ENCODE assay signal across 8 mouse cellular contexts in the genomic region with DNA sequence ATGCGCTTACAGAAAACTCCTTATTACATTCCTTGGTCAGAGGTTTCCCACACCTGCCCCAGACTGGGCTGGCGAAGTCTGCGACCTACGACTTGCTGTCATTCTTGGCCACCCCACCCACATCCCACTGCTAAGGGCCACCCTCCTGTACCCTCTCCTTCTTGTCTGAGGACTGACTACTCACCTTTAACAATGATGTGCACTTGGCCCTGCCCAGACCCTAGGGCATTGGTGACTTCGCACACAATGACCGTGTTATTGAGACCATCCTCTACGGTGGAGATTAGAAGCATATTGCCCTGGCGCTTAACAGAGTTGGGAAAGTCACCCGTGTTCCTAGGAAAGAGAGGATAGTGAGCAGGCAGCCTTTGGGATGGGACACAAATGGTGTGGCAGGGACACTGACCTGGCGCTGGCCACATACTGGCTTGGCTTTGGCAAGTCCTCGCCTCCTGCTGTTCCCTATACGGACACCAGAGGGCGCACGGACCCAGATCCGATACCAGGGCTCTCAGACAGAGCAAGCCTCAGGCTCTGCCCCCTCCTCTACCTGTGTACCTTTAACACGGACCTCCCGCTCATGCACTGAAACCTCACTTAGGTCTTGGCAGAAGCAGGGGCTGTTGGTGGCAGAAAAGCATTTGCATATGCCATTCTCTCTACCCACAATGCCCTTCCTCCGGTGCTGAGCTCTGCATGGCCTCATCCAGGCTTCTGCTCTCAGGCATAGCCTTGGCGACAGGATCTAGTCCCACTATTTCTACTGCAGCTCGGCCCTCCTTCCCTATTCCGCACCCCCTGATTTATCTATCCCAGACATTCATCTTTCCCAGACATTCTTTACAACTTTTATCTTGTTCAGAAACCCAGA. TPM values are rescaled to one million over a fixed set of nuclear protein-coding genes. Genes with fewer than 3 reads are reported as not detected.
DNase-seq lines count a peak whose midpoint lies in the region; ATAC-seq and TF ChIP-seq lines count a peak whose summit lies in the region.

No protein-coding gene starts in this region.

- no peaks in the 10 kb centered on the region for H3K79me2 ChIP-seq in liver, adult 2 months (ENCODE audit: control insufficient read depth, insufficient read depth, low read length)

- no peak for TF ChIP-seq POLR2A in liver, adult 2 months (IDR thresholded peaks at IDR 0.05; ENCODE audit: extremely low read depth, insufficient read depth, low read length)

- 0 out of 2 replicates have a peak, but pooled peaks have one; percentile 37 for ATAC-seq in embryonic facial prominence, embryonic 13.5 days (ENCODE audit: insufficient number of reproducible peaks, insufficient read depth, low FRiP score, low TSS enrichment, low read depth)
- ATAC-seq in heart, embryonic 11.5 days (replicated peaks; ENCODE audit: insufficient number of reproducible peaks, low FRiP score, low TSS enrichment): peak; percentile 37; the same call in 1 of the 2 replicates
- peak; percentile 75 for ATAC-seq in kidney, embryonic 15.5 days (replicated peaks; ENCODE audit: low FRiP score)
- peak; percentile 53 for ATAC-seq in stomach, embryonic 14.5 days (ENCODE audit: insufficient number of reproducible peaks, insufficient read depth, low FRiP score, low read depth)

- H3K9me3 ChIP-seq in embryonic facial prominence, embryonic 13.5 days: 0 out of 2 replicates have a peak, but pooled peaks cover 3% of the 10 kb centered on the region
- no peaks in the 10 kb centered on the region for H3K9me3 ChIP-seq in heart, embryonic 11.5 days (replicated peaks; ENCODE audit: control insufficient read depth, low read length)
- H3K9me3 ChIP-seq in kidney, embryonic 15.5 days (replicated peaks): no peaks in the 10 kb centered on the region
- H3K9me3 ChIP-seq in stomach, embryonic 14.5 days (ENCODE audit: control insufficient read depth, low read depth, low read length): no peaks in the 10 kb centered on the region; the same call in 1 of the 2 replicates

- no peaks in the 10 kb centered on the region for H3K4me1 ChIP-seq in embryonic facial prominence, embryonic 13.5 days
- no peaks in the 10 kb centered on the region for H3K4me1 ChIP-seq in heart, embryonic 11.5 days (ENCODE audit: control insufficient read depth, insufficient read depth, low read length)
- no peaks in the 10 kb centered on the region for H3K4me1 ChIP-seq in kidney, embryonic 15.5 days
- no peaks in the 10 kb centered on the region for H3K4me1 ChIP-seq in liver, adult 2 months (ENCODE audit: control insufficient read depth, insufficient read depth, low read length)
- H3K4me1 ChIP-seq in stomach, embryonic 14.5 days (ENCODE audit: control insufficient read depth, insufficient read depth, low read length): no peaks in the 10 kb centered on the region

- no peak overlapping the region for H3K4me2 ChIP-seq in embryonic facial prominence, embryonic 13.5 days
- H3K4me2 ChIP-seq in heart, embryonic 11.5 days: no peak overlapping the region
- H3K4me2 ChIP-seq in kidney, embryonic 15.5 days: no peak overlapping the region
- H3K4me2 ChIP-seq in stomach, embryonic 14.5 days (replicated peaks; ENCODE audit: low read depth, low read length): no peak overlapping the region

- peak; percentile 73 for DNase-seq in A20 (ENCODE audit: low read depth, low spot score)
- peak; percentile 83 for DNase-seq in adrenal gland, postnatal 25 days
- peak; percentile 49 for DNase-seq in liver, adult 2 months (ENCODE audit: extremely low read depth, low read depth, low spot score)
- DNase-seq in natural killer cell, adult 2 months (ENCODE audit: low spot score in 2 of 2): peak; percentile 59 to 75

- peak; percentile 95 for TF ChIP-seq CTCF in liver, adult 2 months (IDR thresholded peaks at IDR 0.05; ENCODE audit: low read depth, low read length)

- H3K4me3 ChIP-seq in embryonic facial prominence, embryonic 13.5 days: no peak overlapping the region
- no peak overlapping the region for H3K4me3 ChIP-seq in heart, embryonic 11.5 days (ENCODE audit: low read depth, low read length)
- no peak overlapping the region for H3K4me3 ChIP-seq in kidney, embryonic 15.5 days (replicated peaks)
- no peak overlapping the region for H3K4me3 ChIP-seq in liver, adult 2 months (ENCODE audit: insufficient read depth, low read depth, low read length)
- no peak overlapping the region for H3K4me3 ChIP-seq in stomach, embryonic 14.5 days (ENCODE audit: low read depth, low read length)

- no peak overlapping the region for H3K9ac ChIP-seq in embryonic facial prominence, embryonic 13.5 days
- H3K9ac ChIP-seq in heart, embryonic 11.5 days (ENCODE audit: low read depth, low read length): no peak overlapping the region
- H3K9ac ChIP-seq in kidney, embryonic 15.5 days: no peak overlapping the region
- H3K9ac ChIP-seq in liver, adult 2 months (ENCODE audit: low read depth, low read length): no peak overlapping the region
- no peak overlapping the region for H3K9ac ChIP-seq in stomach, embryonic 14.5 days (replicated peaks; ENCODE audit: low read depth, low read length)

- 50% methylated on average over 21 of the region's 21 CpGs for WGBS in embryonic facial prominence, embryonic 13.5 days
- WGBS in heart, embryonic 11.5 days (ENCODE audit: insufficient replicate concordance): 51% methylated on average over 21 of the region's 21 CpGs
- WGBS in kidney, embryonic 15.5 days: 52% methylated on average over 21 of the region's 21 CpGs
- 50% methylated on average over 21 of the region's 21 CpGs for WGBS in liver, adult 2 months
- WGBS in stomach, embryonic 14.5 days: 49% methylated on average over 21 of the region's 21 CpGs

- H3K27ac ChIP-seq in embryonic facial prominence, embryonic 13.5 days: no peak overlapping the region
- no peak overlapping the region for H3K27ac ChIP-seq in heart, embryonic 11.5 days (ENCODE audit: low read depth, low read length)
- H3K27ac ChIP-seq in kidney, embryonic 15.5 days: no peak overlapping the region
- no peak overlapping the region for H3K27ac ChIP-seq in liver, adult 2 months (replicated peaks; ENCODE audit: insufficient read depth, low read depth, low read length)
- no peak overlapping the region for H3K27ac ChIP-seq in stomach, embryonic 14.5 days (ENCODE audit: low read length)

- H3K27me3 ChIP-seq in embryonic facial prominence, embryonic 13.5 days: no peaks in the 10 kb centered on the region
- no peaks in the 10 kb centered on the region for H3K27me3 ChIP-seq in heart, embryonic 11.5 days (ENCODE audit: control insufficient read depth, insufficient read depth, low read length)
- no peaks in the 10 kb centered on the region for H3K27me3 ChIP-seq in kidney, embryonic 15.5 days
- no peaks in the 10 kb centered on the region for H3K27me3 ChIP-seq in liver, adult 2 months (ENCODE audit: control insufficient read depth, insufficient read depth, low read length)
- no peaks in the 10 kb centered on the region for H3K27me3 ChIP-seq in stomach, embryonic 14.5 days (ENCODE audit: control insufficient read depth, insufficient read depth, low read length)

- H3K36me3 ChIP-seq in embryonic facial prominence, embryonic 13.5 days: peaks cover 71% of the 10 kb centered on the region
- peaks cover 35% of the 10 kb centered on the region for H3K36me3 ChIP-seq in heart, embryonic 11.5 days (ENCODE audit: control insufficient read depth, insufficient read depth, low read length)
- peaks cover 65% of the 10 kb centered on the region for H3K36me3 ChIP-seq in kidney, embryonic 15.5 days
- H3K36me3 ChIP-seq in liver, adult 2 months (ENCODE audit: control insufficient read depth, insufficient read depth, low read length): peaks cover 12% of the 10 kb centered on the region; the same call in 1 of the 2 replicates
- H3K36me3 ChIP-seq in stomach, embryonic 14.5 days (ENCODE audit: control insufficient read depth, insufficient read depth, low read length): peaks cover 10% of the 10 kb centered on the region

RNA-seq across cellular contexts. Expression of gene Pvr, which starts 10.3 kb away (rescaled TPM):
- 31.6 and 34.1 TPM in 2 replicates for total RNA-seq in adrenal gland, postnatal 25 days (2021)
- 12.0 and 12.9 TPM in 2 replicates for polyA plus RNA-seq in embryonic facial prominence, embryonic 13.5 days (2015; fragmentation: Nextera tagmentation; extraction: Ambion mirVana)
- polyA plus RNA-seq in heart, embryonic 11.5 days (2014; fragmentation: Nextera tagmentation; extraction: Ambion mirVana): 12.0 and 13.0 TPM in 2 replicates
- 13.7 and 13.9 TPM in 2 replicates for polyA plus RNA-seq in kidney, embryonic 15.5 days (2015; fragmentation: Nextera tagmentation; extraction: Ambion mirVana)
- 5.1 and 7.6 TPM in 2 replicates for total RNA-seq in liver, adult 2 months (2014; rRNA removed)
- 3.4 and 6.8 TPM in 2 replicates for polyA plus RNA-seq in liver, adult 2 months (2012; rRNA removed)
- 10.4 and 11.7 TPM in 2 replicates for polyA plus RNA-seq in stomach, embryonic 14.5 days (2014; fragmentation: Nextera tagmentation; extraction: Ambion mirVana)

RNA-seq across cellular contexts. Expression of gene Ceacam19, which starts 22.9 kb away (rescaled TPM):
- not detected in 2 replicates for total RNA-seq in adrenal gland, postnatal 25 days (2021)
- 0.25 and 0.48 TPM in 2 replicates for polyA plus RNA-seq in embryonic facial prominence, embryonic 13.5 days (2015; fragmentation: Nextera tagmentation; extraction: Ambion mirVana)
- polyA plus RNA-seq in heart, embryonic 11.5 days (2014; fragmentation: Nextera tagmentation; extraction: Ambion mirVana): not detected in 2 replicates
- polyA plus RNA-seq in kidney, embryonic 15.5 days (2015; fragmentation: Nextera tagmentation; extraction: Ambion mirVana): 0.09 TPM in 1 of 2 replicates, not detected in the other
- total RNA-seq in liver, adult 2 months (2014; rRNA removed): not detected in 2 replicates
- polyA plus RNA-seq in liver, adult 2 months (2012; rRNA removed): not detected in 2 replicates
- polyA plus RNA-seq in stomach, embryonic 14.5 days (2014; fragmentation: Nextera tagmentation; extraction: Ambion mirVana): 0.14 and 0.41 TPM in 2 replicates

RNA-seq across cellular contexts. Expression of gene Igsf23, which starts 39.9 kb away (rescaled TPM):
- total RNA-seq in adrenal gland, postnatal 25 days (2021): not detected in 2 replicates
- 0.30 TPM in 1 of 2 replicates, not detected in the other for polyA plus RNA-seq in embryonic facial prominence, embryonic 13.5 days (2015; fragmentation: Nextera tagmentation; extraction: Ambion mirVana)
- 0.84 and 2.0 TPM in 2 replicates for polyA plus RNA-seq in heart, embryonic 11.5 days (2014; fragmentation: Nextera tagmentation; extraction: Ambion mirVana)
- 0.18 and 0.45 TPM in 2 replicates for polyA plus RNA-seq in kidney, embryonic 15.5 days (2015; fragmentation: Nextera tagmentation; extraction: Ambion mirVana)
- total RNA-seq in liver, adult 2 months (2014; rRNA removed): 0.09 and 0.13 TPM in 2 replicates
- 0.78 and 1.6 TPM in 2 replicates for polyA plus RNA-seq in liver, adult 2 months (2012; rRNA removed)
- 0.18 and 0.71 TPM in 2 replicates for polyA plus RNA-seq in stomach, embryonic 14.5 days (2014; fragmentation: Nextera tagmentation; extraction: Ambion mirVana)

RNA-seq across cellular contexts. Expression of gene Ceacam16, which starts 49.6 kb away (rescaled TPM):
- not detected in 2 replicates for total RNA-seq in adrenal gland, postnatal 25 days (2021)
- polyA plus RNA-seq in embryonic facial prominence, embryonic 13.5 days (2015; fragmentation: Nextera tagmentation; extraction: Ambion mirVana): not detected in 2 replicates
- not detected in 2 replicates for polyA plus RNA-seq in heart, embryonic 11.5 days (2014; fragmentation: Nextera tagmentation; extraction: Ambion mirVana)
- polyA plus RNA-seq in kidney, embryonic 15.5 days (2015; fragmentation: Nextera tagmentation; extraction: Ambion mirVana): not detected in 2 replicates
- total RNA-seq in liver, adult 2 months (2014; rRNA removed): 0.09 and 0.34 TPM in 2 replicates
- 0.09 and 0.11 TPM in 2 replicates for polyA plus RNA-seq in liver, adult 2 months (2012; rRNA removed)
- polyA plus RNA-seq in stomach, embryonic 14.5 days (2014; fragmentation: Nextera tagmentation; extraction: Ambion mirVana): not detected in 2 replicates

RNA-seq across cellular contexts. Expression of gene Ceacam20, which starts 54.6 kb away (rescaled TPM):
- total RNA-seq in adrenal gland, postnatal 25 days (2021): not detected in 2 replicates
- polyA plus RNA-seq in embryonic facial prominence, embryonic 13.5 days (2015; fragmentation: Nextera tagmentation; extraction: Ambion mirVana): 0.15 TPM in 1 of 2 replicates, not detected in the other
- polyA plus RNA-seq in heart, embryonic 11.5 days (2014; fragmentation: Nextera tagmentation; extraction: Ambion mirVana): not detected in 2 replicates
- polyA plus RNA-seq in kidney, embryonic 15.5 days (2015; fragmentation: Nextera tagmentation; extraction: Ambion mirVana): not detected in 2 replicates
- total RNA-seq in liver, adult 2 months (2014; rRNA removed): not detected in 2 replicates
- polyA plus RNA-seq in liver, adult 2 months (2012; rRNA removed): not detected in 2 replicates
- polyA plus RNA-seq in stomach, embryonic 14.5 days (2014; fragmentation: Nextera tagmentation; extraction: Ambion mirVana): not detected in 2 replicates
